Comparison of ENCODE assay signal across 9 mouse cellular contexts in the genomic region with DNA sequence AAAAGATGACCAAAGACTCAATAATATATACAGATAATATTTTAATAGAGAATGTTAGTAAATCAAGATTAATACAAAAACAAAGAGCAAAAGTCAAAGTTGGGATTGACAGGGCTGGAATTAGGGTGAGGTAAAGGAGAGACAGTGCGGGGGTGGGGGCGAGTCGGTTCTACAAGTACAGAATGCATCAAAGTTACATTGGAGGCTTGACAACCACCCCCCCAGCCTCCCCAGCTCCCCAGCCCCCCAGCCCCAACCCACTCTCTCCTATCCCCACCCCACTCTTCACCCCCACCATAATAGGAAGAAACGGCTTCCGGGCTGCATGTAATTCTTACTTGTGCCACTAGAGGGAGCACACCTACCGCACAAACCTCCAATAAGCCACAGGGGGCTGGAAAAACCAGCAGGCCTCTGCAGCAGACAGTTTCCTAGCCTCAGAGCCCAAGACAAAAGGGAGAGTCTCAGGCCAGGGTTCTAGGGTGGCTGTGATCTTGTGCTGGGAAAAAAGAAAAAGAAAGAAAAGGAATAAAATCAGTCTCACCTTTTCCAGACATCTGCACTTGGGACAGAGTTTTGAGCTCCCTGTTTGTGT. TPM values are rescaled to one million over a fixed set of nuclear protein-coding genes. Genes with fewer than 3 reads are reported as not detected.
A peak's percentile ranks its signal among the peaks of the same experiment; 100 is the strongest.
DNase-seq lines count a peak whose midpoint lies in the region; ATAC-seq and TF ChIP-seq lines count a peak whose summit lies in the region.
"Had no signal": no experiment of that assay in that cellular context is flagged by ENCODE, and none has a peak within 500 bp of the region (broad histone marks: within the 10 kb centered on the region; RNA-seq: fewer than 3 reads in every experiment).

No protein-coding gene starts in this region.

- no peak overlapping the region for H3K4me3 ChIP-seq in embryonic facial prominence, embryonic 12.5 days
- H3K4me3 ChIP-seq in heart, embryonic 10.5 days = no peak overlapping the region
- H3K4me3 ChIP-seq in kidney, embryonic 15.5 days (replicated peaks) = no peak overlapping the region
- no peak overlapping the region for H3K4me3 ChIP-seq in stomach, postnatal 0 days (ENCODE audit: low read depth, low read length)
- H3K4me3 ChIP-seq: erythroblast, embryonic 14.5 days had no signal

- H3K4me1 ChIP-seq in embryonic facial prominence, embryonic 12.5 days = no peaks in the 10 kb centered on the region
- no peaks in the 10 kb centered on the region for H3K4me1 ChIP-seq in heart, embryonic 10.5 days
- H3K4me1 ChIP-seq in kidney, embryonic 15.5 days = no peaks in the 10 kb centered on the region; the same call in 1 of the 2 replicates
- no peaks in the 10 kb centered on the region for H3K4me1 ChIP-seq in stomach, postnatal 0 days (replicated peaks; ENCODE audit: control insufficient read depth, insufficient read depth)

- no peak overlapping the region for H3K4me2 ChIP-seq in embryonic facial prominence, embryonic 12.5 days (replicated peaks)
- H3K4me2 ChIP-seq in kidney, embryonic 15.5 days = no peak overlapping the region
- H3K4me2 ChIP-seq in stomach, postnatal 0 days (replicated peaks; ENCODE audit: low read depth) = no peak overlapping the region

- 24% methylated on average over 6 of the region's 6 CpGs for WGBS in embryonic facial prominence, embryonic 12.5 days
- 16% methylated on average over 6 of the region's 6 CpGs for WGBS in heart, embryonic 10.5 days
- WGBS in kidney, embryonic 15.5 days = 23% methylated on average over 6 of the region's 6 CpGs
- 20% methylated on average over 6 of the region's 6 CpGs for WGBS in stomach, postnatal 0 days

- H3K27me3 ChIP-seq in embryonic facial prominence, embryonic 12.5 days = no peaks in the 10 kb centered on the region
- H3K27me3 ChIP-seq in heart, embryonic 10.5 days (ENCODE audit: insufficient read depth, poor library complexity, severe bottlenecking) = no peaks in the 10 kb centered on the region
- no peaks in the 10 kb centered on the region for H3K27me3 ChIP-seq in kidney, embryonic 15.5 days
- no peaks in the 10 kb centered on the region for H3K27me3 ChIP-seq in stomach, postnatal 0 days (ENCODE audit: control insufficient read depth, insufficient read depth, low read length)

- no peak for TF ChIP-seq EP300 in stomach, postnatal 0 days (optimal IDR thresholded peaks at IDR 0.05)

- ATAC-seq in embryonic facial prominence, embryonic 12.5 days (ENCODE audit: insufficient number of reproducible peaks, insufficient read depth, low FRiP score, low TSS enrichment) = peak; percentile 71; the same call in 1 of the 2 replicates
- peak; percentile 84 for ATAC-seq in kidney, embryonic 15.5 days (replicated peaks; ENCODE audit: low FRiP score)
- peak; percentile 55; the same call in 1 of the 2 replicates for ATAC-seq in stomach, postnatal 0 days (ENCODE audit: low FRiP score, low TSS enrichment)

- peak; percentile 58 for DNase-seq in A20 (ENCODE audit: low read depth, low spot score)
- peak; percentile 51 for DNase-seq in adrenal gland, postnatal 25 days
- peak; percentile 82 for DNase-seq in heart, embryonic 10.5 days (ENCODE audit: low spot score)
- peak; percentile 57 for DNase-seq in liver
- DNase-seq in naive thymus-derived CD4-positive, alpha-beta T cell, adult 2 months (ENCODE audit: low read depth) = peak; percentile 82
- DNase-seq in stomach, postnatal 0 days (ENCODE audit: low spot score) = peak; percentile 71

- TF ChIP-seq CTCF in stomach, postnatal 0 days (IDR thresholded peaks at IDR 0.05; ENCODE audit: low read depth) = peak; percentile 90

- H3K9me3 ChIP-seq in embryonic facial prominence, embryonic 12.5 days = no peaks in the 10 kb centered on the region
- H3K9me3 ChIP-seq in heart, embryonic 10.5 days = peaks cover 3% of the 10 kb centered on the region; the same call in 1 of the 2 replicates
- no peaks in the 10 kb centered on the region for H3K9me3 ChIP-seq in kidney, embryonic 15.5 days (replicated peaks)
- H3K9me3 ChIP-seq in stomach, postnatal 0 days (ENCODE audit: control insufficient read depth, low read length) = no peaks in the 10 kb centered on the region

- 0 out of 2 replicates have a peak overlapping the region, but pooled peaks have one; percentile 12 for H3K9ac ChIP-seq in embryonic facial prominence, embryonic 12.5 days
- no peak overlapping the region for H3K9ac ChIP-seq in kidney, embryonic 15.5 days
- H3K9ac ChIP-seq in stomach, postnatal 0 days (ENCODE audit: low read length) = 0 out of 2 replicates have a peak overlapping the region, but pooled peaks have one; percentile 4

- H3K27ac ChIP-seq in embryonic facial prominence, embryonic 12.5 days = no peak overlapping the region
- H3K27ac ChIP-seq in heart, embryonic 10.5 days = no peak overlapping the region
- no peak overlapping the region for H3K27ac ChIP-seq in kidney, embryonic 15.5 days
- H3K27ac ChIP-seq in stomach, postnatal 0 days (replicated peaks) = no peak overlapping the region

- H3K36me3 ChIP-seq in embryonic facial prominence, embryonic 12.5 days = no peaks in the 10 kb centered on the region
- no peaks in the 10 kb centered on the region for H3K36me3 ChIP-seq in heart, embryonic 10.5 days
- H3K36me3 ChIP-seq in kidney, embryonic 15.5 days = no peaks in the 10 kb centered on the region
- H3K36me3 ChIP-seq in stomach, postnatal 0 days (ENCODE audit: control insufficient read depth, insufficient read depth, low read length) = no peaks in the 10 kb centered on the region

RNA-seq across cellular contexts. Expression of gene C1qtnf2, which starts 19.8 kb away (rescaled TPM):
- 4.2 and 6.7 TPM in 2 replicates for total RNA-seq in adrenal gland, postnatal 25 days (2021)
- 6.8 and 7.3 TPM in 2 replicates for polyA plus RNA-seq in embryonic facial prominence, embryonic 12.5 days (2016; fragmentation: Nextera tagmentation; extraction: Ambion mirVana)
- 1.4 and 1.9 TPM in 2 replicates for polyA plus RNA-seq in heart, embryonic 10.5 days (2016; fragmentation: Nextera tagmentation; extraction: Ambion mirVana)
- polyA plus RNA-seq in kidney, embryonic 15.5 days (2015; fragmentation: Nextera tagmentation; extraction: Ambion mirVana) = 14.9 and 19.8 TPM in 2 replicates
- polyA plus RNA-seq in stomach, postnatal 0 days (2015; fragmentation: Nextera tagmentation; extraction: Ambion mirVana) = 18.0 and 19.8 TPM in 2 replicates
- polyA plus RNA-seq: erythroblast, embryonic 14.5 days had no signal

RNA-seq across cellular contexts. Expression of gene Ccnjl, which starts 34.7 kb away (rescaled TPM):
- total RNA-seq in adrenal gland, postnatal 25 days (2021) = 3.2 and 3.9 TPM in 2 replicates
- 22.7 and 23.6 TPM in 2 replicates for polyA plus RNA-seq in embryonic facial prominence, embryonic 12.5 days (2016; fragmentation: Nextera tagmentation; extraction: Ambion mirVana)
- polyA plus RNA-seq in heart, embryonic 10.5 days (2016; fragmentation: Nextera tagmentation; extraction: Ambion mirVana) = 24.7 and 33.2 TPM in 2 replicates
- 27.0 and 29.2 TPM in 2 replicates for polyA plus RNA-seq in kidney, embryonic 15.5 days (2015; fragmentation: Nextera tagmentation; extraction: Ambion mirVana)
- 5.2 and 5.5 TPM in 2 replicates for polyA plus RNA-seq in stomach, postnatal 0 days (2015; fragmentation: Nextera tagmentation; extraction: Ambion mirVana)
- polyA plus RNA-seq: erythroblast, embryonic 14.5 days had no signal
